Comparison of ENCODE assay signal across 14 mouse cellular contexts in genomic region chr9:115548722-115549349, GRCm38 (mm10).
DNase-seq lines count a peak whose midpoint lies in the region; ATAC-seq and TF ChIP-seq lines count a peak whose summit lies in the region.
"Had no signal": no experiment of that assay in that cellular context is flagged by ENCODE, and none has a peak within 500 bp of the region (broad histone marks: within the 10 kb centered on the region; RNA-seq: fewer than 3 reads in every experiment).

No protein-coding gene starts in this region.

- WGBS in hindbrain, embryonic 10.5 days = 58% methylated on average over 8 of the region's 8 CpGs
- WGBS in hindbrain, embryonic 14.5 days = 55% methylated on average over 8 of the region's 8 CpGs
- WGBS in liver, postnatal 0 days (ENCODE audit: insufficient replicate concordance) = 61% methylated on average over 8 of the region's 8 CpGs

- H3K4me2 ChIP-seq in hindbrain, embryonic 14.5 days (replicated peaks) = no peak overlapping the region
- H3K4me2 ChIP-seq in liver, postnatal 0 days (ENCODE audit: low read depth, low read length) = no peak overlapping the region
- H3K4me2 ChIP-seq: lung, embryonic 15.5 days had no signal

- no peak overlapping the region for H3K4me3 ChIP-seq in hindbrain, embryonic 10.5 days
- no peak overlapping the region for H3K4me3 ChIP-seq in hindbrain, embryonic 14.5 days (replicated peaks; ENCODE audit: low read length)
- H3K4me3 ChIP-seq in liver, postnatal 0 days (ENCODE audit: low read depth, low read length) = no peak overlapping the region
- H3K4me3 ChIP-seq: heart, embryonic 10.5 days; lung, embryonic 15.5 days; myocyte had no signal

- TF ChIP-seq CTCF in liver, postnatal 0 days (IDR thresholded peaks at IDR 0.05; ENCODE audit: low read depth) = no peak

- peaks cover 24% of the 10 kb centered on the region for H3K4me1 ChIP-seq in hindbrain, embryonic 10.5 days (replicated peaks)
- 0 out of 2 replicates have a peak, but pooled peaks cover 5% of the 10 kb centered on the region for H3K4me1 ChIP-seq in hindbrain, embryonic 14.5 days (replicated peaks; ENCODE audit: control insufficient read depth, insufficient read depth, low read length)
- peaks cover 8% of the 10 kb centered on the region for H3K4me1 ChIP-seq in liver, postnatal 0 days (ENCODE audit: insufficient read depth)

- 0 out of 2 replicates have a peak overlapping the region, but pooled peaks have one; percentile 2 for H3K27ac ChIP-seq in hindbrain, embryonic 10.5 days
- H3K27ac ChIP-seq in hindbrain, embryonic 14.5 days = no peak overlapping the region
- no peak overlapping the region for H3K27ac ChIP-seq in liver, postnatal 0 days (ENCODE audit: low read depth)
- H3K27ac ChIP-seq: heart, embryonic 10.5 days; lung, embryonic 15.5 days had no signal

- no peaks in the 10 kb centered on the region for H3K9me3 ChIP-seq in hindbrain, embryonic 10.5 days
- H3K9me3 ChIP-seq in hindbrain, embryonic 14.5 days (ENCODE audit: control insufficient read depth, low read length) = no peaks in the 10 kb centered on the region
- H3K9me3 ChIP-seq in liver, postnatal 0 days (ENCODE audit: low read length) = no peaks in the 10 kb centered on the region
- H3K9me3 ChIP-seq: lung, embryonic 15.5 days had no signal

- no peak for TF ChIP-seq EP300 in liver, postnatal 0 days (IDR thresholded peaks at IDR 0.05; ENCODE audit: low read depth)

- no peak for ATAC-seq in hindbrain, embryonic 14.5 days (ENCODE audit: low FRiP score)
- peak; percentile 22; the same call in 1 of the 2 replicates for ATAC-seq in liver, postnatal 0 days

- H3K9ac ChIP-seq in hindbrain, embryonic 14.5 days = no peak overlapping the region
- H3K9ac ChIP-seq in liver, postnatal 0 days (replicated peaks) = no peak overlapping the region
- H3K9ac ChIP-seq: lung, embryonic 15.5 days had no signal

- no peaks in the 10 kb centered on the region for H3K27me3 ChIP-seq in hindbrain, embryonic 10.5 days (ENCODE audit: insufficient read depth, poor library complexity, severe bottlenecking)
- H3K27me3 ChIP-seq in hindbrain, embryonic 14.5 days (ENCODE audit: control insufficient read depth, insufficient read depth, low read length) = no peaks in the 10 kb centered on the region
- H3K27me3 ChIP-seq in liver, postnatal 0 days (ENCODE audit: insufficient read depth, low read length) = no peaks in the 10 kb centered on the region
- H3K27me3 ChIP-seq: lung, embryonic 15.5 days had no signal

- H3K36me3 ChIP-seq in hindbrain, embryonic 10.5 days = no peaks in the 10 kb centered on the region
- no peaks in the 10 kb centered on the region for H3K36me3 ChIP-seq in hindbrain, embryonic 14.5 days (replicated peaks; ENCODE audit: control insufficient read depth, insufficient read depth)
- no peaks in the 10 kb centered on the region for H3K36me3 ChIP-seq in liver, postnatal 0 days (replicated peaks; ENCODE audit: insufficient read depth, low read length)
- H3K36me3 ChIP-seq: heart, embryonic 10.5 days; lung, embryonic 15.5 days had no signal

- DNase-seq in hindbrain, embryonic 10.5 days (ENCODE audit: low spot score) = no peak
- DNase-seq in hindbrain, embryonic 14.5 days (ENCODE audit: low spot score) = no peak
- peak; percentile 54 to 59 for DNase-seq in urinary bladder, adult 18-20 months (ENCODE audit: low spot score in 2 of 2)
- DNase-seq in urinary bladder, postnatal 10 days (ENCODE audit: low spot score) = no peak
- no peak for DNase-seq in liver, postnatal 0 days
- no peak for DNase-seq in frontal cortex, adult 2 months (ENCODE audit: extremely low spot score in 1 of 2, low spot score in 1 of 2)
- DNase-seq in gastrocnemius, postnatal 10 days = no peak
- no peak for DNase-seq in right cerebral cortex, adult 18-20 months
- DNase-seq: cerebellum, adult 9-11 months; right cerebral cortex, postnatal 25 days; thymus, adult 2 months had no signal

Comparison
In these comparisons a context has a peak if more than half of its experiments do, and no peak if none do; other contexts are left out.
1. DNase-seq: peak in urinary bladder, adult 18-20 months (2 of 2); none in hindbrain, embryonic 10.5 days (single experiment), hindbrain, embryonic 14.5 days (single experiment), urinary bladder, postnatal 10 days (single experiment), liver, postnatal 0 days (single experiment), frontal cortex, adult 2 months (0 of 2), gastrocnemius, postnatal 10 days (single experiment) and right cerebral cortex, adult 18-20 months (single experiment).